Mouse (Mus musculus) olfactory bulb, adult 2 months (tissue): ENCODE results near the gene Scai.

Source experiments
- CTCF ChIP-seq: fragments of 200-500 bp; IDR thresholded peaks from 2 replicates; pipeline ENCODE4 v1.5.1; 2012; ENCODE audit warnings: low read depth, mild to moderate bottlenecking, low read length, moderate library complexity; ENCODE audit not compliant: insufficient read depth
- POLR2A ChIP-seq: fragments of 200-500 bp; IDR thresholded peaks from 2 replicates; pipeline ENCODE4 v1.6.1; 2012; ENCODE audit warnings: mild to moderate bottlenecking, low read depth, low read length, moderate library complexity; ENCODE audit not compliant: insufficient read depth

DNA sequence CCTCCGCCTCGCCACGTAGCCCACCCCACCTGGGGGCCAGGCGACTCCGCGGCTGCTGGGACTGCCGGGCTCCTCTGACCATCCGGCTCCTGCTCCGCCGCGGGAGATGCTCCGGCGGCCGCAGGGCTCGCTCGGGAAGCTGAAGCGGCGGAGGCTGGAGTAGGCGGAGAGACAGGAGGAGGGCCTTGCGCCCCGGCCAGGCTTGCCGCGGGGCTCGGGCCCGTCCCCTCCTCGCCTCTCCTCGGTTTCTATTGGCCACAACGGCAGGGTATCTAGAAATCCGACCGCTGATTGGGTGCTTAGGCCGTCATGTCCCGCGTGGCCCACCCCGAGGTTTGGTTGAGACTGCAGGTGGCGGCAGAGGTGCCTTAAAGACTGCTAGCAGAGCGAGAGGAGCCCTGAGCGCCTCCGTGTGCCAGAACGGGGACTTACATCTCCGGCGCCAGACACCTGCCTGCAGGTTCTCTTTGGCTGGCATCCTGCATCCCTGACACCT lies at the start of gene Scai:
- TF ChIP-seq CTCF (no peak), POLR2A (peak; percentile 75)
